Mouse (Mus musculus) cerebellum, adult 2 months (tissue): ENCODE measurements around the gene Ttc39b.

ENCODE experiments used
- CTCF ChIP-seq: fragments of 200-500 bp; IDR thresholded peaks from 2 replicates; pipeline ENCODE4 v1.5.1; 2011; ENCODE audit warnings: low read depth, mild to moderate bottlenecking, control low read depth, low read length, moderate library complexity, borderline replicate concordance; ENCODE audit not compliant: insufficient read depth
- POLR2A ChIP-seq: fragments of 200-500 bp; IDR thresholded peaks from 2 replicates; pipeline ENCODE4 v1.6.1; 2011; ENCODE audit warnings: low read length, control low read depth, borderline replicate concordance; ENCODE audit not compliant: insufficient read depth

DNA sequence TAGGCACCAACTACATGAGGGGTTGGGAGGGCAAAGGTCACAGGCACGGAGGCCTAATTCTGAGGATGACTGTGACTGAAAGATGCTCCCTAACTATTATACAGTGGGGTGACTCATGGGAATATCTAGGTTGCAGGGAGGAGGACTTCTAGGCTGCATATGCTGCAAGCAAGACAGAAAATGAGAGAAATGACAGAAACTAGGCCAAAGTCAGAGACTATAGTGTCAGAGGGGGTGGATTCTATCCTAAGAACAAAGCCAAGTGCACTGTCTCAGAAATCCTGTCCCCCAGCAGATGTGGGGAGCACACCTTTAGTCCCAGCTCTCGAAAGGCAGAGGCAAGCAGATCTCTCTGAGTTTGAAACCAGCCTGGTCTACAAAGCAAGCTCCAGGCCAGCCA is 59.2 kb downstream of the Ttc39b start:
- TF ChIP-seq POLR2A (no peak), CTCF (no peak)
